Comparison of ENCODE assay signal across 7 mouse cellular contexts in genomic region chr3:93446128-93446755, GRCm38 (mm10). TPM values are rescaled to one million over a fixed set of nuclear protein-coding genes. Genes with fewer than 3 reads are reported as not detected.
A peak's percentile ranks its signal among the peaks of the same experiment; 100 is the strongest.
DNase-seq lines count a peak whose midpoint lies in the region; ATAC-seq and TF ChIP-seq lines count a peak whose summit lies in the region.

No protein-coding gene starts in this region.

- ATAC-seq in forebrain, embryonic 12.5 days (ENCODE audit: low FRiP score) = no peak
- no peak for ATAC-seq in intestine, embryonic 16.5 days
- no peak for ATAC-seq in liver, embryonic 11.5 days (replicated peaks; ENCODE audit: low FRiP score)
- no peak for ATAC-seq in neural tube, embryonic 11.5 days (ENCODE audit: insufficient read depth, low FRiP score, low TSS enrichment)

- 0 out of 2 replicates have a peak, but pooled peaks have one; percentile 13 for TF ChIP-seq CTCF in bone marrow macrophage, adult 2 months (IDR thresholded peaks at IDR 0.05; ENCODE audit: low read depth, low read length)

- H3K36me3 ChIP-seq in forebrain, embryonic 12.5 days (replicated peaks) = no peaks in the 10 kb centered on the region
- H3K36me3 ChIP-seq in intestine, embryonic 16.5 days (ENCODE audit: control insufficient read depth, insufficient read depth, low read length) = no peaks in the 10 kb centered on the region
- no peaks in the 10 kb centered on the region for H3K36me3 ChIP-seq in liver, embryonic 11.5 days (ENCODE audit: control insufficient read depth, insufficient read depth, low read length)
- H3K36me3 ChIP-seq in neural tube, embryonic 11.5 days (ENCODE audit: control insufficient read depth, insufficient read depth, low read length) = no peaks in the 10 kb centered on the region

- H3K9me3 ChIP-seq in forebrain, embryonic 12.5 days = no peaks in the 10 kb centered on the region
- no peaks in the 10 kb centered on the region for H3K9me3 ChIP-seq in intestine, embryonic 16.5 days (ENCODE audit: control insufficient read depth, low read length)
- H3K9me3 ChIP-seq in liver, embryonic 11.5 days (ENCODE audit: control insufficient read depth, low read length) = no peaks in the 10 kb centered on the region
- no peaks in the 10 kb centered on the region for H3K9me3 ChIP-seq in neural tube, embryonic 11.5 days (ENCODE audit: control insufficient read depth, low read length)

- TF ChIP-seq POLR2A in bone marrow macrophage, adult 2 months (IDR thresholded peaks at IDR 0.05; ENCODE audit: borderline replicate concordance, low read depth, low read length) = no peak

- peak overlapping the region; percentile 57 for H3K4me3 ChIP-seq in bone marrow macrophage, adult 2 months (ENCODE audit: insufficient read depth, low read length)
- H3K4me3 ChIP-seq in forebrain, embryonic 12.5 days (replicated peaks) = peak overlapping the region; percentile 51
- peak overlapping the region; percentile 66 for H3K4me3 ChIP-seq in intestine, embryonic 16.5 days (ENCODE audit: low read length)
- peak overlapping the region; percentile 58 for H3K4me3 ChIP-seq in liver, embryonic 11.5 days (ENCODE audit: low read depth, low read length)
- peak overlapping the region; percentile 39 for H3K4me3 ChIP-seq in neural tube, embryonic 11.5 days (ENCODE audit: low read depth, low read length)

- H3K4me2 ChIP-seq in forebrain, embryonic 12.5 days = peak overlapping the region; percentile 89
- H3K4me2 ChIP-seq in intestine, embryonic 16.5 days (ENCODE audit: low read depth, low read length) = peak overlapping the region; percentile 97
- H3K4me2 ChIP-seq in liver, embryonic 11.5 days = peak overlapping the region; percentile 78
- H3K4me2 ChIP-seq in neural tube, embryonic 11.5 days (ENCODE audit: low read depth) = peak overlapping the region; percentile 86

- peak overlapping the region; percentile 49; the same call in 1 of the 2 replicates for H3K9ac ChIP-seq in forebrain, embryonic 12.5 days
- peak overlapping the region; percentile 67 for H3K9ac ChIP-seq in intestine, embryonic 16.5 days (ENCODE audit: low read depth, low read length)
- H3K9ac ChIP-seq in liver, embryonic 11.5 days (ENCODE audit: low read depth, low read length) = no peak overlapping the region
- peak overlapping the region; percentile 44 for H3K9ac ChIP-seq in neural tube, embryonic 11.5 days (ENCODE audit: low read length)

- DNase-seq in Muller cell, postnatal 12 days (ENCODE audit: inconsistent ontology term) = peak; percentile 64
- DNase-seq in liver, embryonic 11.5 days (ENCODE audit: low spot score) = peak; percentile 38
- DNase-seq in neural tube, embryonic 11.5 days (ENCODE audit: low spot score) = peak; percentile 72
- DNase-seq in urinary bladder, postnatal 36 days (ENCODE audit: low spot score in 2 of 2) = peak; percentile 2 to 3

- no peak overlapping the region for H3K27ac ChIP-seq in bone marrow macrophage, adult 2 months (ENCODE audit: insufficient read depth, low read depth, low read length)
- no peak overlapping the region for H3K27ac ChIP-seq in forebrain, embryonic 12.5 days
- no peak overlapping the region for H3K27ac ChIP-seq in intestine, embryonic 16.5 days (ENCODE audit: low read length)
- no peak overlapping the region for H3K27ac ChIP-seq in liver, embryonic 11.5 days (ENCODE audit: low read depth, low read length)
- no peak overlapping the region for H3K27ac ChIP-seq in neural tube, embryonic 11.5 days (ENCODE audit: low read depth, low read length)

- H3K4me1 ChIP-seq in bone marrow macrophage, adult 2 months (ENCODE audit: control insufficient read depth, insufficient read depth, low read length) = peaks cover 6% of the 10 kb centered on the region; the same call in 1 of the 2 replicates
- peaks cover 21% of the 10 kb centered on the region for H3K4me1 ChIP-seq in forebrain, embryonic 12.5 days
- H3K4me1 ChIP-seq in intestine, embryonic 16.5 days (ENCODE audit: control insufficient read depth, insufficient read depth, low read length) = peaks cover 16% of the 10 kb centered on the region
- H3K4me1 ChIP-seq in liver, embryonic 11.5 days (replicated peaks; ENCODE audit: control insufficient read depth, insufficient read depth, low read length) = no peaks in the 10 kb centered on the region; the same call in 1 of the 2 replicates
- H3K4me1 ChIP-seq in neural tube, embryonic 11.5 days (ENCODE audit: control insufficient read depth, insufficient read depth, low read length) = peaks cover 5% of the 10 kb centered on the region; the same call in 1 of the 2 replicates

- 1% methylated on average over 54 of the region's 54 CpGs for WGBS in forebrain, embryonic 12.5 days
- under 1% methylated on average over 54 of the region's 54 CpGs for WGBS in intestine, embryonic 16.5 days
- WGBS in liver, embryonic 11.5 days = 2% methylated on average over 54 of the region's 54 CpGs
- 1% methylated on average over 54 of the region's 54 CpGs for WGBS in neural tube, embryonic 11.5 days

- H3K27me3 ChIP-seq in forebrain, embryonic 12.5 days = peaks cover 48% of the 10 kb centered on the region
- peaks cover 3% of the 10 kb centered on the region; the same call in 1 of the 2 replicates for H3K27me3 ChIP-seq in intestine, embryonic 16.5 days (replicated peaks; ENCODE audit: control insufficient read depth, insufficient read depth, low read length)
- peaks cover 55% of the 10 kb centered on the region for H3K27me3 ChIP-seq in liver, embryonic 11.5 days (replicated peaks; ENCODE audit: control insufficient read depth, insufficient read depth, low read length)
- peaks cover 33% of the 10 kb centered on the region for H3K27me3 ChIP-seq in neural tube, embryonic 11.5 days (ENCODE audit: control insufficient read depth, insufficient read depth, low read length)

RNA-seq across cellular contexts. Expression of gene Tchh, which starts 4.1 kb away (rescaled TPM):
- polyA plus RNA-seq in bone marrow macrophage, adult 2 months (2012; ENCODE audit: insufficient read depth, insufficient read length, missing spikeins) = 0.16 and 0.19 TPM in 2 replicates
- 0.54 and 0.55 TPM in 2 replicates for polyA plus RNA-seq in forebrain, embryonic 12.5 days (2016; fragmentation: Nextera tagmentation; extraction: Ambion mirVana)
- 1.3 TPM in 2 replicates for polyA plus RNA-seq in intestine, embryonic 16.5 days (2015; fragmentation: Nextera tagmentation; extraction: Ambion mirVana)
- polyA plus RNA-seq in liver, embryonic 11.5 days (2014; fragmentation: Nextera tagmentation; extraction: Ambion mirVana) = 0.11 and 0.53 TPM in 2 replicates
- 1.1 TPM in 2 replicates for polyA plus RNA-seq in neural tube, embryonic 11.5 days (2014; fragmentation: Nextera tagmentation; extraction: Ambion mirVana)

RNA-seq across cellular contexts. Expression of gene Tchhl1, which starts 22.3 kb away (rescaled TPM):
- not detected in 2 replicates for polyA plus RNA-seq in bone marrow macrophage, adult 2 months (2012; ENCODE audit: insufficient read depth, insufficient read length, missing spikeins)
- polyA plus RNA-seq in forebrain, embryonic 12.5 days (2016; fragmentation: Nextera tagmentation; extraction: Ambion mirVana) = not detected in 2 replicates
- polyA plus RNA-seq in intestine, embryonic 16.5 days (2015; fragmentation: Nextera tagmentation; extraction: Ambion mirVana) = not detected in 2 replicates
- not detected in 2 replicates for polyA plus RNA-seq in liver, embryonic 11.5 days (2014; fragmentation: Nextera tagmentation; extraction: Ambion mirVana)
- polyA plus RNA-seq in neural tube, embryonic 11.5 days (2014; fragmentation: Nextera tagmentation; extraction: Ambion mirVana) = not detected in 2 replicates

RNA-seq across cellular contexts. Expression of gene Rptn, which starts 52.7 kb away (rescaled TPM):
- not detected in 2 replicates for polyA plus RNA-seq in bone marrow macrophage, adult 2 months (2012; ENCODE audit: insufficient read depth, insufficient read length, missing spikeins)
- not detected in 2 replicates for polyA plus RNA-seq in forebrain, embryonic 12.5 days (2016; fragmentation: Nextera tagmentation; extraction: Ambion mirVana)
- not detected in 2 replicates for polyA plus RNA-seq in intestine, embryonic 16.5 days (2015; fragmentation: Nextera tagmentation; extraction: Ambion mirVana)
- polyA plus RNA-seq in liver, embryonic 11.5 days (2014; fragmentation: Nextera tagmentation; extraction: Ambion mirVana) = not detected in 2 replicates
- not detected in 2 replicates for polyA plus RNA-seq in neural tube, embryonic 11.5 days (2014; fragmentation: Nextera tagmentation; extraction: Ambion mirVana)

Comparison
In these comparisons a context has a peak if more than half of its experiments do, and no peak if none do; other contexts are left out.
1. DNase-seq: peak in every context shown above with its lines; median percentile 72 in neural tube, embryonic 11.5 days; 64 in Muller cell, postnatal 12 days; 38 in liver, embryonic 11.5 days; 2 in urinary bladder, postnatal 36 days.